Comparison of ENCODE assay signal across 20 mouse cellular contexts in the genomic region with DNA sequence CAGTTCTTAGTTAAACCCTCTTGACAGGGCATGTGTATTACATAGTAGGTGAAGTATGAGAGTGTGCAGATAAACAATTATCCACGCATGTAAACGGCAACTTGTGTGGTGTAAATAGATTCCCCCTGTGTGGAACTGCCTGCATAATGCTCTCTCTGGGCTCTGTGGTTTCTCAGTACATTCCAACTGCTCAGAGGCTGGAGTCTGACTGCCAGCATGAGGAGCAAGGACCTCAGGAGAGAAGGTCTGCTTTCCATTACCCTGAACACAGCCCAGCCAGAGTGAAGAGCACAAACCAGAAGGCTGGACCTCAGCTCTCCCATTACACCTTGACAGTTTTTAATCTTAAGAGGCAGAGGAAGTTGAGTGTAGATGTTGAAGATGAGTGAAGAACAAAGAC. TPM values are rescaled to one million over a fixed set of nuclear protein-coding genes. Genes with fewer than 3 reads are reported as not detected.
A peak's percentile ranks its signal among the peaks of the same experiment; 100 is the strongest.
DNase-seq lines count a peak whose midpoint lies in the region; ATAC-seq and TF ChIP-seq lines count a peak whose summit lies in the region.
"Had no signal": no experiment of that assay in that cellular context is flagged by ENCODE, and none has a peak within 500 bp of the region (broad histone marks: within the 10 kb centered on the region; RNA-seq: fewer than 3 reads in every experiment).

No protein-coding gene starts in this region.

- no peaks in the 10 kb centered on the region for H3K4me1 ChIP-seq in midbrain, embryonic 12.5 days
- H3K4me1 ChIP-seq in midbrain, embryonic 10.5 days: peaks cover 11% of the 10 kb centered on the region
- peaks cover 21% of the 10 kb centered on the region for H3K4me1 ChIP-seq in embryonic facial prominence, embryonic 13.5 days
- no peaks in the 10 kb centered on the region for H3K4me1 ChIP-seq in limb, embryonic 14.5 days (ENCODE audit: control insufficient read depth, insufficient read depth, low read length)
- peaks cover 4% of the 10 kb centered on the region; the same call in 1 of the 2 replicates for H3K4me1 ChIP-seq in forebrain, embryonic 13.5 days
- H3K4me1 ChIP-seq: liver, embryonic 12.5 days had no signal

- no peaks in the 10 kb centered on the region for H3K27me3 ChIP-seq in midbrain, embryonic 12.5 days
- H3K27me3 ChIP-seq in midbrain, embryonic 10.5 days (ENCODE audit: low read depth, poor library complexity, severe bottlenecking): no peaks in the 10 kb centered on the region
- H3K27me3 ChIP-seq in embryonic facial prominence, embryonic 13.5 days: no peaks in the 10 kb centered on the region
- no peaks in the 10 kb centered on the region for H3K27me3 ChIP-seq in limb, embryonic 14.5 days (ENCODE audit: control insufficient read depth, insufficient read depth, low read length)
- H3K27me3 ChIP-seq in forebrain, embryonic 13.5 days: no peaks in the 10 kb centered on the region
- H3K27me3 ChIP-seq: liver, embryonic 12.5 days had no signal

- H3K4me3 ChIP-seq in midbrain, embryonic 12.5 days: no peak overlapping the region
- H3K4me3 ChIP-seq in midbrain, embryonic 10.5 days: no peak overlapping the region
- no peak overlapping the region for H3K4me3 ChIP-seq in embryonic facial prominence, embryonic 13.5 days
- no peak overlapping the region for H3K4me3 ChIP-seq in limb, embryonic 14.5 days (replicated peaks; ENCODE audit: low read length)
- no peak overlapping the region for H3K4me3 ChIP-seq in forebrain, embryonic 13.5 days
- H3K4me3 ChIP-seq: layer of hippocampus, adult 2 months; liver, embryonic 12.5 days had no signal

- 82% methylated on average over 2 of the region's 2 CpGs for WGBS in midbrain, embryonic 12.5 days
- 89% methylated on average over 2 of the region's 2 CpGs for WGBS in midbrain, embryonic 10.5 days
- WGBS in embryonic facial prominence, embryonic 13.5 days: 22% methylated on average over 2 of the region's 2 CpGs
- 41% methylated on average over 2 of the region's 2 CpGs for WGBS in limb, embryonic 14.5 days
- 73% methylated on average over 2 of the region's 2 CpGs for WGBS in forebrain, embryonic 13.5 days

- no peaks in the 10 kb centered on the region for H3K36me3 ChIP-seq in midbrain, embryonic 12.5 days
- no peaks in the 10 kb centered on the region for H3K36me3 ChIP-seq in midbrain, embryonic 10.5 days
- no peaks in the 10 kb centered on the region for H3K36me3 ChIP-seq in embryonic facial prominence, embryonic 13.5 days
- no peaks in the 10 kb centered on the region for H3K36me3 ChIP-seq in limb, embryonic 14.5 days (ENCODE audit: control insufficient read depth, insufficient read depth, low read length)
- no peaks in the 10 kb centered on the region for H3K36me3 ChIP-seq in forebrain, embryonic 13.5 days (ENCODE audit: poor library complexity, severe bottlenecking)
- H3K36me3 ChIP-seq: liver, embryonic 12.5 days had no signal

- ATAC-seq in midbrain, embryonic 12.5 days (ENCODE audit: low FRiP score, low read depth): no peak
- ATAC-seq in embryonic facial prominence, embryonic 13.5 days (ENCODE audit: insufficient number of reproducible peaks, insufficient read depth, low FRiP score, low TSS enrichment, low read depth): peak; percentile 80
- peak; percentile 86 for ATAC-seq in limb, embryonic 14.5 days (ENCODE audit: low FRiP score, low read depth)
- no peak for ATAC-seq in forebrain, embryonic 13.5 days
- no peak for ATAC-seq in CD4-positive, CD25-positive, alpha-beta regulatory T cell, adult 4 months
- ATAC-seq: intestine, postnatal 0 days; liver, embryonic 12.5 days had no signal

- no peaks in the 10 kb centered on the region for H3K9me3 ChIP-seq in midbrain, embryonic 12.5 days
- no peaks in the 10 kb centered on the region for H3K9me3 ChIP-seq in midbrain, embryonic 10.5 days (replicated peaks)
- no peaks in the 10 kb centered on the region for H3K9me3 ChIP-seq in embryonic facial prominence, embryonic 13.5 days
- H3K9me3 ChIP-seq in limb, embryonic 14.5 days (ENCODE audit: control insufficient read depth, low read length): no peaks in the 10 kb centered on the region
- H3K9me3 ChIP-seq in forebrain, embryonic 13.5 days (replicated peaks): no peaks in the 10 kb centered on the region
- H3K9me3 ChIP-seq: liver, embryonic 12.5 days had no signal

- 0 out of 2 replicates have a peak overlapping the region, but pooled peaks have one; percentile 4 for H3K27ac ChIP-seq in midbrain, embryonic 12.5 days (replicated peaks)
- H3K27ac ChIP-seq in midbrain, embryonic 10.5 days (replicated peaks): no peak overlapping the region
- peak overlapping the region; percentile 79 for H3K27ac ChIP-seq in embryonic facial prominence, embryonic 13.5 days
- no peak overlapping the region for H3K27ac ChIP-seq in limb, embryonic 14.5 days (replicated peaks; ENCODE audit: low read depth, low read length)
- no peak overlapping the region for H3K27ac ChIP-seq in forebrain, embryonic 13.5 days
- H3K27ac ChIP-seq: hindbrain, embryonic 14.5 days; layer of hippocampus, adult 2 months; liver, embryonic 12.5 days had no signal

- no peak overlapping the region for H3K9ac ChIP-seq in midbrain, embryonic 12.5 days (replicated peaks)
- no peak overlapping the region for H3K9ac ChIP-seq in embryonic facial prominence, embryonic 13.5 days
- H3K9ac ChIP-seq in limb, embryonic 14.5 days (ENCODE audit: low read depth, low read length, severe bottlenecking): no peak overlapping the region
- H3K9ac ChIP-seq in forebrain, embryonic 13.5 days: no peak overlapping the region
- H3K9ac ChIP-seq: hindbrain, embryonic 14.5 days; liver, embryonic 12.5 days had no signal

- intact Hi-C loops in heart, postnatal 10 days (cut with DNase I): no loop called here

- no peak overlapping the region for H3K4me2 ChIP-seq in midbrain, embryonic 12.5 days (replicated peaks)
- peak overlapping the region; percentile 10; the same call in 1 of the 2 replicates for H3K4me2 ChIP-seq in embryonic facial prominence, embryonic 13.5 days
- no peak overlapping the region for H3K4me2 ChIP-seq in limb, embryonic 14.5 days (replicated peaks; ENCODE audit: low read depth, low read length, severe bottlenecking)
- no peak overlapping the region for H3K4me2 ChIP-seq in forebrain, embryonic 13.5 days
- H3K4me2 ChIP-seq: hindbrain, embryonic 14.5 days; liver, embryonic 12.5 days had no signal

- TF ChIP-seq POLR2A in limb, embryonic 14.5 days (IDR thresholded peaks at IDR 0.05; ENCODE audit: borderline replicate concordance, extremely low read depth, insufficient read depth, insufficient read length): no peak

- DNase-seq in heart, adult 11 months: peak; percentile 81
- no peak for DNase-seq in heart, postnatal 10 days
- DNase-seq in midbrain, embryonic 10.5 days (ENCODE audit: low spot score): no peak
- peak; percentile 53 for DNase-seq in limb, embryonic 14.5 days (ENCODE audit: low spot score)
- DNase-seq: adrenal gland, postnatal 10 days; cerebellum, adult 9-11 months; gastrocnemius, postnatal 10 days; heart, adult 18-20 months; layer of hippocampus, postnatal 36 days; lung, adult 2 months; lung, postnatal 36 days; thymus, postnatal 14 days had no signal

RNA-seq across cellular contexts. Expression of gene 1110051M20Rik, which starts 33.0 kb away (rescaled TPM):
- total RNA-seq in heart, postnatal 10 days (2021): 10 to 100 TPM in 1 of 2 experiments, 1 to 10 TPM in 1; 9.5 to 12.9 TPM
- 113 and 117 TPM in 2 replicates for polyA plus RNA-seq in midbrain, embryonic 12.5 days (2016; fragmentation: Nextera tagmentation; extraction: Ambion mirVana)
- 87.1 and 98.5 TPM in 2 replicates for polyA plus RNA-seq in midbrain, embryonic 10.5 days (2016; fragmentation: Nextera tagmentation; extraction: Ambion mirVana)
- polyA plus RNA-seq in embryonic facial prominence, embryonic 13.5 days (2015; fragmentation: Nextera tagmentation; extraction: Ambion mirVana): 66.9 and 71.1 TPM in 2 replicates
- polyA plus RNA-seq in limb, embryonic 14.5 days (2012; rRNA removed): 34.9 and 45.0 TPM in 2 replicates
- polyA plus RNA-seq in limb, embryonic 14.5 days (2014; fragmentation: Nextera tagmentation; extraction: Ambion mirVana): 50.6 and 67.9 TPM in 2 replicates
- 137 and 149 TPM in 2 replicates for polyA plus RNA-seq in forebrain, embryonic 13.5 days (2015; fragmentation: Nextera tagmentation; extraction: Ambion mirVana)
- 10 to 100 TPM; 40.3 to 55.7 TPM for polyA plus RNA-seq in CD4-positive, CD25-positive, alpha-beta regulatory T cell, adult 4 months (2017; shearing (Covaris generic))

RNA-seq across cellular contexts. Expression of gene Lrp4, which starts 45.8 kb away (rescaled TPM):
- total RNA-seq in heart, postnatal 10 days (2021): 10 to 100 TPM; 11.4 to 13.3 TPM
- 8.5 and 9.8 TPM in 2 replicates for polyA plus RNA-seq in midbrain, embryonic 12.5 days (2016; fragmentation: Nextera tagmentation; extraction: Ambion mirVana)
- polyA plus RNA-seq in midbrain, embryonic 10.5 days (2016; fragmentation: Nextera tagmentation; extraction: Ambion mirVana): 7.0 and 7.1 TPM in 2 replicates
- polyA plus RNA-seq in embryonic facial prominence, embryonic 13.5 days (2015; fragmentation: Nextera tagmentation; extraction: Ambion mirVana): 9.1 and 9.6 TPM in 2 replicates
- polyA plus RNA-seq in limb, embryonic 14.5 days (2012; rRNA removed): 11.6 and 13.3 TPM in 2 replicates
- 6.7 and 7.3 TPM in 2 replicates for polyA plus RNA-seq in limb, embryonic 14.5 days (2014; fragmentation: Nextera tagmentation; extraction: Ambion mirVana)
- 10.3 and 11.3 TPM in 2 replicates for polyA plus RNA-seq in forebrain, embryonic 13.5 days (2015; fragmentation: Nextera tagmentation; extraction: Ambion mirVana)
- polyA plus RNA-seq in CD4-positive, CD25-positive, alpha-beta regulatory T cell, adult 4 months (2017; shearing (Covaris generic)): under 1 TPM; 0.10 to 0.19 TPM

Comparison
In these comparisons a context has a peak if more than half of its experiments do, and no peak if none do; other contexts are left out.
1. DNase-seq: peak in heart, adult 11 months (single experiment) and limb, embryonic 14.5 days (single experiment); none in heart, postnatal 10 days (0 of 2) and midbrain, embryonic 10.5 days (single experiment).
2. H3K27ac ChIP-seq: peak in midbrain, embryonic 12.5 days (single experiment) and embryonic facial prominence, embryonic 13.5 days (single experiment); none in midbrain, embryonic 10.5 days (single experiment), limb, embryonic 14.5 days (single experiment) and forebrain, embryonic 13.5 days (single experiment).
3. ATAC-seq: peak in embryonic facial prominence, embryonic 13.5 days (single experiment) and limb, embryonic 14.5 days (single experiment); none in midbrain, embryonic 12.5 days (single experiment), forebrain, embryonic 13.5 days (single experiment) and CD4-positive, CD25-positive, alpha-beta regulatory T cell, adult 4 months (single experiment).